Mouse (Mus musculus): ENCODE results near the gene Scaf11.

The Scaf11 gene

GRCm38 (mm10) chr15:96396641-96397344 lies 63.9 kb downstream of the Scaf11 start:
- DNase-seq (ENCODE audit: low spot score in 2 of 2), result no peak

DNA sequence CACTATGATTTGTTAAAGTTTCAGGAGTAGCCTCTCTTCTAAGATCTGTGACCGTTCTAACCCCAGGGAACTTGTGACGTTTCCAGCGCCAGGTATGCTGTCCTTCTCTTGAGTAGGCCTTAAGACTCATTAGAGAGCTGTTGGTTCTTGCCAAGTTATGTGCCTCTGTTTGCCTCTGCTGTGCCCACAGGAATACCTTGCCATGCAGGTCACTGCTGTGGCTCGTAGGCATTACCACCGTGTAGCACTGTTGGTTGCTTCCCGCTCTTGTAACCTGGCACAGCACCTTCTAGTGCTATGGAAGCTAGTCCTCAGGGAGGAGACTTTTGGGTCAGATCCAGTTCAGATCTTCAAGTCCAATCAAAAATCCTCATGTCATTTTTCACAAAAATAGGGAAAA lies 65.6 kb downstream of the Scaf11 start:
- no peak for DNase-seq (ENCODE audit: low spot score in 2 of 2)

DNA sequence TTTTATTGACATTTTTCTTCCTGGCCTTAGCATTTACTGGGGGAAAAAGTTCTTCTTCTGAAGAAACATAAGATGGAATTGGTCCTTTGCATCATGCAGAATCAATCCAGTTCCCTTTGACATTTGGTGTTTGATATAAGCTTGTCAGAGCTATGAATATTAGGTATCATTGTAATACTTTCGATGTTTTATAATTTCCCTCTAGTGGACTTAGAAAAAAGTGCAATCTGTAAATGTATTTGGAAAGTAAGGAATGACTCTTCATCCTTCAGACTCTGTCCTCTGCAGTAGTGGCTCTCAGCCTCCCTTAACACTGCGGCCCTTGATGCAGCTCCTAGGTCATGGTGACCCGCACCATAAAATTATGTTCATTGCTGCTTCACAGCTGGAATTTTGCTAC lies 67.8 kb downstream of the Scaf11 start:
- DNase-seq (ENCODE audit: low spot score in 2 of 2), result no peak

- DNase-seq (ENCODE audit: low spot score in 2 of 2), result no peak
Measured at GRCm38 (mm10) chr15:96388565-96388964, 72.1 kb downstream of the Scaf11 start.

GRCm38 (mm10) chr15:96382223-96382622 lies 78.4 kb downstream of the Scaf11 start:
- no peak for DNase-seq (ENCODE audit: low spot score in 2 of 2)

DNA sequence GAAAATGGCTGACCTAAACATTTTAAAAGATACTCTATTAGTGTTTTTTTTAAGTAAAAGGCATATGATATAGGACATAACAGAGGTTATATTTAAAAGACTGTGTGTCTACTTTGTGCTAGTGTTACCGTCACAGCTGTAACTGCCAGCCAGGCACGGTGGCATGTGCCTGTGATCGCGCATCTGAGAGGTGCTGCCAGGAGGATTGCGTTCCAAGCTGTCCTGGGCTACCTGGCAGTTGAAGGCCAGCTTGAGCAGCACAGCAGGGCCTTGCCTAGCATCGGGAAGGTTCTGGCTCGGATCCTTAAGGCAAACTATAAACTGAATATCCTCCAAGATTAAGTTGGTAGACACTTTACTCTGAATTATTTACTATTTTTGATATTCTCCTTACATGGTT lies 82.9 kb downstream of the Scaf11 start:
- DNase-seq (ENCODE audit: low spot score in 2 of 2), result no peak

DNA sequence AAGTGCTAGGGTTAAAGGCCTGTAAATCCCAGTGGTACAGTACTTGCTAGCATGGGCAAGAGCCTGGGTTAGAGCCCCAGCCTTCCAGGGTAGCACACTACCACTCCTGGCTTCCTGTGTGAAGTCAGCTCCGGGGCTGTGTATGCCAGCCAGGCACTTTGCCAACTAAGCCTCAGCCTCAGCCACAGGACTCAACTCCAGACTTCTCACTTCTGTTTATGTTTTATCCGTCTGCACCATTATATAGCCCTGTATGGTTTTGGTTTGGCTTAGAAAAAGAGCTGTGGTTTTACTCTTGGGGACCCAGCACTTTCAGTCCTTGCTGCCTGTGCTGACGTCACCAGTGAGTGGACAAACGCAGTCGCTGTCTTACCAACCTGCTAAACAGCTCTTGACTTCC lies 83.4 kb downstream of the Scaf11 start:
- DNase-seq (ENCODE audit: low spot score in 2 of 2), result no peak

DNA sequence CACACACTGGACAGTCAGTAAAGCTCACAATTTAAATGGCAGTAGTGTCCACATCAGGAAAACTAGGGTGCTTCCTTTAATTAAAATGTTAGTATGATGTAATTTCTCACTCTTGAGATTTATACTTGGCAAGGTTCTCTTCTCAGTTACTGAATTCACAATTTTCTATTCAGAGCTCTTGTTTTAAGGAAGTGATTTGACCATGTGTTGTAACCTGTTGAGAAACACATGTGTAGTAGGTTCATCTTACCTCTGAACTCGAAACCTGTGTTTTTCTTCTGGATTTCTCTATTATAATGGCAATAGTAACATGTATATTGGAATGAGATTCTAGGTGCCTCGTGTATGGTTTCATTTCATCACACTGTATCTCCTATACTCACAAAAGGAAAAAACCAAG lies 84.4 kb downstream of the Scaf11 start:
- no peak for DNase-seq (ENCODE audit: low spot score in 2 of 2)

- DNase-seq (ENCODE audit: low spot score in 2 of 2), result no peak
Measured at GRCm38 (mm10) chr15:96373161-96373560, 87.5 kb downstream of the Scaf11 start.

GRCm38 (mm10) chr15:96372628-96373027 lies 88.0 kb downstream of the Scaf11 start:
- DNase-seq (ENCODE audit: low spot score in 2 of 2), result no peak

DNA sequence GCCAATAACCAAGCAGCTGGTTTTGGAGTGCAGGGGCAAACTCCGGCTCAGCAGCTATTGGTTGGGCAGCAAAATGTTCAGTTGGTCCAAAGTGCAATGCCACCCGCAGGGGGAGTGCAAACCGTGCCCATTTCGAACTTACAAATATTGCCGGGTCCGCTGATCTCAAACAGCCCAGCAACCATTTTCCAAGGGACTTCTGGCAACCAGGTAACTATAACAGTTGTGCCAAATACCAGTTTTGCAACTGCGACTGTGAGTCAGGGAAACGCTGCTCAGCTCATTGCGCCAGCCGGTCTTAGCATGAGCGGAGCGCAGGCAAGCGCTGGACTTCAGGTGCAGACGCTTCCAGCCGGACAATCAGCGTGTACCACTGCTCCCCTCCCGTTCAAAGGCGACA lies 89.3 kb downstream of the Scaf11 start:
- DNase-seq (ENCODE audit: low spot score in 2 of 2), result no peak

DNA sequence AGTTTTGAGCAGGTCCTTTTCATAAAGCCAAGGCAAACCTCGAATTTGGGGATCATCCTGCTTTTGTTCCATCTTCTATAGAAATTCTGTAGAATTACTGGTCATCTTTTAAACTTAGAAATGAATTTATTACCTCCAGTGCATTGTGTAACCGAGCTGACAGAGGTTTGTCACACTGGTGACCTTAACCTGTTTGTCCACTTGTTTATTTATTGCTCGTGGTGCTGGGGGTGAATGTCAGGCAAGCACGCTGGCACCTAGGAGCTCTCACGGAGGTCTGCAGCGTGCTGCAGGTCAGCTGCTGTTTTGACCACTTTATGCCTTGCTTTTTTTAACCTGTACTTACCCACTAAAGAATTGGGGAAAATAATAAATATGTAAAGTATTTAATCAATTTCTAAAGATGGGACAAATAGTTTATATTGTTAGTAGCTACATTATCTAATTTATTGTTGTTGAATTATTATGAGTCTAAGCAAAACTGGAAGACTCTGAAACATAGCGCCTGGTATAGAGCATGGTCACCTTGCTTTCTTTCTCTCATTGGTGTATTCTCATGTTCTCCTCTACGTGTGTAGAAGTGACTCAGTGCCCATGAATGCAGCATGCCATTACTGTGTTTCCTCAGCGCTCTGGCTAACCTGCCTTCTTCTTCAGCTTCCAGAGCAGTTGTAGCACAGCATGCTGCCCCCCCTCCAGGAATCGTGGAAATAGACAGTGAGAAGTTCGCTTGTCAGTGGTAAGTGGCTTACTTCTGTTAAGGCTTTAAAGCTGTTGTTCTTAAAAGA lies 94.3 kb downstream of the Scaf11 start:
- DNase-seq (ENCODE audit: low spot score in 2 of 2), result no peak

- no peak for DNase-seq (ENCODE audit: low spot score in 2 of 2)
Measured at GRCm38 (mm10) chr15:96365351-96365750, 95.3 kb downstream of the Scaf11 start.

Measured in left cerebral cortex, adult 9 months (tissue).